Mouse (Mus musculus) CH12.LX (cell line): ENCODE data around the gene Serp2. TPM values are rescaled to one million over a fixed set of nuclear protein-coding genes. Genes with fewer than 3 reads are reported as not detected.

Experiments
- DNase-seq: peaks from one replicate; pipeline ENCODE4 v3.0.0-alpha.2; 2013; ENCODE audit errors: extremely low read depth
- H3K27ac ChIP-seq: 2 replicates; pipeline ENCODE4 v1.5.1; 2012; ENCODE audit warnings: low read depth, mild to moderate bottlenecking, control low read depth, moderate library complexity; ENCODE audit not compliant: insufficient read depth
- H3K27me3 ChIP-seq: replicated peaks from 2 replicates; pipeline ENCODE3; 2012; ENCODE audit warnings: inconsistent platforms
- H3K36me3 ChIP-seq, 2 experiments: replicated peaks in 1 of 2; 2 replicates each; pipeline versions ENCODE3 to v1.6.1; 2012; ENCODE audit warnings: inconsistent platforms in 1 of 2, low read length in 1 of 2, mild to moderate bottlenecking in 1 of 2, mixed read lengths in 1 of 2, moderate library complexity in 1 of 2; ENCODE audit not compliant: control insufficient read depth in 1 of 2, insufficient read depth in 1 of 2
- H3K4me1 ChIP-seq, 2 experiments: 2 replicates each; pipeline ENCODE4 v1.6.1; 2012; ENCODE audit warnings: inconsistent platforms in 1 of 2, moderate library complexity in 1 of 2; ENCODE audit not compliant: insufficient read depth in 2 of 2, control insufficient read depth in 1 of 2
- H3K4me2 ChIP-seq: 2 replicates; pipeline ENCODE4 v1.6.1; 2012; ENCODE audit warnings: low read depth, mild to moderate bottlenecking, control low read depth; ENCODE audit not compliant: poor library complexity, insufficient read depth, severe bottlenecking
- H3K4me3 ChIP-seq, 3 experiments: fragments of 150-350 bp in 1 of 3; sonication (generic) in 1 of 3; replicated peaks in 1 of 3; 2 replicates each; pipeline versions ENCODE3 to v1.5.1; 2011 to 2012; ENCODE audit warnings: low read depth in 2 of 3, low read length in 2 of 3, mild to moderate bottlenecking in 2 of 3, moderate library complexity in 2 of 3, control low read depth in 1 of 3, improper control_type of control experiment in 1 of 3, inconsistent platforms in 1 of 3, mixed read lengths in 1 of 3; ENCODE audit not compliant: poor library complexity in 1 of 3
- H3K79me2 ChIP-seq: replicated peaks from 2 replicates; pipeline ENCODE4 v1.6.1; 2012; ENCODE audit warnings: mild to moderate bottlenecking, moderate library complexity; ENCODE audit not compliant: control insufficient read depth, poor library complexity, insufficient read depth, severe bottlenecking; ENCODE audit errors: extremely low read depth
- H3K9ac ChIP-seq: 2 replicates; pipeline ENCODE4 v1.6.1; 2012; ENCODE audit warnings: low read depth, mild to moderate bottlenecking, control low read depth, moderate library complexity; ENCODE audit not compliant: insufficient read depth
- H3K9me3 ChIP-seq: replicated peaks from 2 replicates; pipeline ENCODE3; 2012; ENCODE audit warnings: low read length, inconsistent platforms, mixed read lengths
- BHLHE40 ChIP-seq: IDR thresholded peaks from 2 replicates; pipeline ENCODE4 v1.6.1; 2011; ENCODE audit warnings: mild to moderate bottlenecking, low read depth, low read length, improper control_type of control experiment
- CHD2 ChIP-seq: IDR thresholded peaks from 2 replicates; pipeline ENCODE4 v1.6.1; 2011; ENCODE audit warnings: low read length, improper control_type of control experiment
- CTCF ChIP-seq, 2 experiments: IDR thresholded peaks in 1 of 2; conservative IDR thresholded peaks in 1 of 2; 2 replicates each; pipeline ENCODE4 v1.5.1; 2011 to 2012; ENCODE audit warnings: low read depth in 2 of 2, low read length in 2 of 2, improper control_type of control experiment in 1 of 2, inconsistent platforms in 1 of 2, mild to moderate bottlenecking in 1 of 2, moderate library complexity in 1 of 2
- E2F4 ChIP-seq: IDR thresholded peaks from 2 replicates; pipeline ENCODE4 v1.6.1; 2011; ENCODE audit warnings: low read depth, low read length, improper control_type of control experiment; ENCODE audit not compliant: insufficient replicate concordance
- ETS1 ChIP-seq: conservative IDR thresholded peaks from 2 replicates; pipeline ENCODE4 v1.6.1; 2012; ENCODE audit warnings: low read depth, mild to moderate bottlenecking, inconsistent platforms, low read length, improper control_type of control experiment, moderate library complexity
- IRF4 ChIP-seq: IDR thresholded peaks from 2 replicates; pipeline ENCODE4 v1.6.1; 2014; ENCODE audit warnings: low read depth, mild to moderate bottlenecking, inconsistent platforms, low read length, improper control_type of control experiment
- JUN ChIP-seq: IDR thresholded peaks from 2 replicates; pipeline ENCODE4 v1.6.1; 2011; ENCODE audit warnings: low read depth, mild to moderate bottlenecking, low read length, improper control_type of control experiment, moderate library complexity; ENCODE audit not compliant: insufficient read depth
- KAT2A ChIP-seq: IDR thresholded peaks from 2 replicates; pipeline ENCODE4 v1.6.1; 2012; ENCODE audit warnings: low read length, improper control_type of control experiment, inconsistent platforms; ENCODE audit not compliant: insufficient replicate concordance
- MAFK ChIP-seq: IDR thresholded peaks from 2 replicates; pipeline ENCODE4 v1.6.1; 2011; ENCODE audit warnings: low read length, improper control_type of control experiment; ENCODE audit not compliant: insufficient replicate concordance
- MAX ChIP-seq: IDR thresholded peaks from 2 replicates; pipeline ENCODE4 v1.6.1; 2011; ENCODE audit warnings: low read length, improper control_type of control experiment
- MAZ ChIP-seq: IDR thresholded peaks from 2 replicates; pipeline ENCODE4 v1.6.1; 2012; ENCODE audit warnings: low read depth, mild to moderate bottlenecking, inconsistent platforms, low read length, improper control_type of control experiment, moderate library complexity
- MXI1 ChIP-seq: IDR thresholded peaks from 2 replicates; pipeline ENCODE4 v1.6.1; 2011; ENCODE audit warnings: mild to moderate bottlenecking, low read depth, low read length, improper control_type of control experiment
- MYC ChIP-seq: IDR thresholded peaks from 2 replicates; pipeline ENCODE4 v1.6.1; 2011; ENCODE audit warnings: low read depth, mild to moderate bottlenecking, improper control_type of control experiment, low read length
- NELFE ChIP-seq: IDR thresholded peaks from 2 replicates; pipeline ENCODE4 v1.6.1; 2011; ENCODE audit warnings: low read depth, low read length, improper control_type of control experiment
- NRF1 ChIP-seq: IDR thresholded peaks from 2 replicates; pipeline ENCODE4 v1.6.1; 2014; ENCODE audit warnings: low read depth, mild to moderate bottlenecking, inconsistent platforms, low read length, improper control_type of control experiment, moderate library complexity
- PAX5 ChIP-seq: IDR thresholded peaks from 2 replicates; pipeline ENCODE4 v1.6.1; 2012; ENCODE audit warnings: low read length, inconsistent platforms, mixed read lengths
- POLR2A ChIP-seq: IDR thresholded peaks from 2 replicates; pipeline ENCODE4 v1.6.1; 2011; ENCODE audit warnings: low read depth, mild to moderate bottlenecking, improper control_type of control experiment, low read length
- RCOR1 ChIP-seq: conservative IDR thresholded peaks from 2 replicates; pipeline ENCODE4 v1.6.1; 2012; ENCODE audit warnings: low read depth, mild to moderate bottlenecking, inconsistent platforms, low read length, improper control_type of control experiment
- SIN3A ChIP-seq: IDR thresholded peaks from 2 replicates; pipeline ENCODE4 v1.6.1; 2012; ENCODE audit warnings: low read length, improper control_type of control experiment, inconsistent platforms
- TBP ChIP-seq: conservative IDR thresholded peaks from 2 replicates; pipeline ENCODE4 v1.6.1; 2011; ENCODE audit warnings: low read depth, low read length, improper control_type of control experiment
- ZC3H11A ChIP-seq: IDR thresholded peaks from 2 replicates; pipeline ENCODE4 v1.6.1; 2012; ENCODE audit warnings: low read depth, mild to moderate bottlenecking, inconsistent platforms, low read length, improper control_type of control experiment
- ZNF384 ChIP-seq: IDR thresholded peaks from 2 replicates; pipeline ENCODE4 v1.6.1; 2012; ENCODE audit warnings: low read depth, low read length, improper control_type of control experiment, inconsistent platforms
- dilution Hi-C: fragments of 300-500 bp; cut with MboI; formaldehyde crosslinking; loops from 2 replicates; pipeline ENCODE4 v1.14.3; 2020; ENCODE audit warnings: low sequenced_read_pairs; ENCODE audit not compliant: extremely low pct_unique_long_range_greater_than_20kb, extremely low pct_ligation_motif_present
- in situ Hi-C: fragments of 300-500 bp; cut with MboI; formaldehyde crosslinking; loops from 3 replicates; pipeline ENCODE4 v1.14.3; 2019; ENCODE audit warnings: low sequenced_read_pairs, low pct_ligation_motif_present, low pct_unique_long_range_greater_than_20kb, mixed read lengths
- polyA plus RNA-seq: library from polyadenylated mRNA; unstranded; fragments of >175 nt; gene quantifications from 2 replicates; pipeline ENCODE4 v1.2.1, GENCODE M21; 2012; ENCODE audit warnings: low read depth; ENCODE audit not compliant: insufficient read length
- total RNA-seq, 2 experiments: library from RNA; depleted of rRNA; stranded (reverse); fragments of 300-350 nt in 1 of 2; fragments of >200 nt in 1 of 2; gene quantifications; 2 replicates each; pipeline ENCODE4 v1.2.3; 2012 to 2014

The Serp2 gene
- total and polyA plus RNA-seq, 3 experiments, result not detected

DNA sequence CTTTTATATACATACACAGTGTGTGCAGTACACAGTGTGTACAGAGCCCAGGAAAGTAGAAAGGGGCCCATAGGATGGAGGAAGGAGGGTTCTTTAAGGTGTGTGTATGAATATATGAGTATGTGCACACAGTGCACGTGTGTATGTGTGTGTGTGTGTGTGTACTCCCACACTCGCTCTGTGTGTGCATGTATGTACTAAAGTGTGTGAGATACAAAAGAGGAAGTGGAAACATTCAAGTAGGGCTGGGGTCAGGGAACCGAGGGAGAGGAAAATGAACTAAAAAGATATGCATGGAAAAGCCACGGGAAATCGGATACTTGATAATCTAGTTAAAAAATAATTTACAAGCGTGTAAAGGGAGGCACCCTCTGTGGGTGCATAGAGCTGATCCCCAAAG lies 47.3 kb upstream of the Serp2 start:
- Histone ChIP-seq H3K27me3 (peaks cover 1% of the 10 kb centered on the region), H3K9me3 (no peaks in the 10 kb centered on the region), H3K4me3 (no peak overlapping the region), H3K4me2 (no peak overlapping the region)
- TF ChIP-seq POLR2A (no peak), ETS1 (no peak), CTCF (conservative IDR thresholded peaks at IDR 0.05 in 1 of 2, IDR thresholded peaks at IDR 0.05 in 1 of 2; ENCODE audit: low read depth in 2 of 2, low read length in 2 of 2) (no peak), MAX (no peak), KAT2A (no peak), IRF4 (no peak), MAZ (no peak), MAFK (no peak), E2F4 (no peak), MYC (no peak), PAX5 (no peak), NRF1 (no peak), JUN (no peak), SIN3A (no peak), ZC3H11A (no peak), ZNF384 (no peak), TBP (no peak), CHD2 (no peak), NELFE (no peak), RCOR1 (no peak)
- TF ChIP-seq, all 38 proteins: peak for 0
- Histone ChIP-seq H3K36me3 (no peaks in the 10 kb centered on the region), H3K9ac (no peak overlapping the region), H3K79me2 (no peaks in the 10 kb centered on the region), H3K27ac (no peak overlapping the region), H3K4me1 (peaks cover 0 to 13% of the 10 kb centered on the region in 2 experiments; a peak in 2 of 4 replicates)
- DNase-seq, result no peak
- dilution Hi-C loops, result no loop called here
- in situ Hi-C loops, result no loop called here

- Histone ChIP-seq H3K9ac (no peak overlapping the region), H3K27ac (no peak overlapping the region), H3K4me2 (no peak overlapping the region), H3K4me1 (peaks cover 0 to 24% of the 10 kb centered on the region in 2 experiments; a peak in 2 of 4 replicates), H3K27me3 (peaks cover 1% of the 10 kb centered on the region), H3K9me3 (no peaks in the 10 kb centered on the region), H3K36me3 (no peaks in the 10 kb centered on the region), H3K4me3 (no peak overlapping the region), H3K79me2 (no peaks in the 10 kb centered on the region)
- dilution Hi-C loops, result no loop called here
- no peak for DNase-seq
- TF ChIP-seq SIN3A, result no peak
- TF ChIP-seq ZNF384, result no peak
- TF ChIP-seq CHD2, result no peak
- no peak for TF ChIP-seq BHLHE40
- no peak for TF ChIP-seq NRF1
- TF ChIP-seq IRF4, result no peak
- no peak for TF ChIP-seq MXI1
- no peak for TF ChIP-seq KAT2A
- TF ChIP-seq TBP, result no peak
- TF ChIP-seq MYC, result no peak
- TF ChIP-seq RCOR1, result no peak
- in situ Hi-C loops, result no loop called here
Observed at GRCm38 (mm10) chr14:76601654-76602053, 45.0 kb upstream of the Serp2 start.
